Mouse (Mus musculus) embryonic fibroblast, embryonic 13.5 days (primary cell): ENCODE data around the gene Spata31d1c.

Source experiments
- CTCF ChIP-seq: IDR thresholded peaks from 2 replicates; pipeline ENCODE4 v1.5.1; 2011; ENCODE audit warnings: mild to moderate bottlenecking, control low read depth, low read length, moderate library complexity, borderline replicate concordance; ENCODE audit not compliant: insufficient read depth
- POLR2A ChIP-seq: IDR thresholded peaks from 2 replicates; pipeline ENCODE4 v1.6.1; 2011; ENCODE audit warnings: low read depth, mild to moderate bottlenecking, control low read depth, low read length, moderate library complexity

- TF ChIP-seq POLR2A (no peak), CTCF (no peak)
Measured at GRCm38 (mm10) chr13:65052660-65053059, 19.8 kb downstream of the Spata31d1c start, which contains the start of gene Prss47.
